8 mouse cellular contexts compared by ENCODE assay signal in genomic region chr2:157133769-157134478, GRCm38 (mm10). TPM values are rescaled to one million over a fixed set of nuclear protein-coding genes. Genes with fewer than 3 reads are reported as not detected.
DNase-seq lines count a peak whose midpoint lies in the region; ATAC-seq and TF ChIP-seq lines count a peak whose summit lies in the region.

No protein-coding gene starts in this region.

- peak; percentile 58 for DNase-seq in kidney, postnatal 0 days (ENCODE audit: low spot score)
- no peak for DNase-seq in kidney, postnatal 4 days
- DNase-seq in hindbrain, postnatal 0 days (ENCODE audit: low spot score), result no peak
- no peak for DNase-seq in cerebellum, adult 11-12 months
- no peak for DNase-seq in ovary, postnatal 10 days (ENCODE audit: low spot score)
- DNase-seq in left cerebral cortex, postnatal 36 days (ENCODE audit: low spot score in 2 of 2), result no peak

- no peaks in the 10 kb centered on the region for H3K9me3 ChIP-seq in kidney, postnatal 0 days (replicated peaks; ENCODE audit: low read length)
- no peaks in the 10 kb centered on the region for H3K9me3 ChIP-seq in hindbrain, postnatal 0 days (ENCODE audit: low read length)
- H3K9me3 ChIP-seq in midbrain, embryonic 15.5 days, result no peaks in the 10 kb centered on the region

- 0 out of 2 replicates have a peak overlapping the region, but pooled peaks have one; percentile 72 for H3K27ac ChIP-seq in kidney, postnatal 0 days
- H3K27ac ChIP-seq in brown adipose tissue, adult 24 weeks (replicated peaks; ENCODE audit: low read depth, low read length), result peak overlapping the region; percentile 48
- peak overlapping the region; percentile 59; the same call in 1 of the 2 replicates for H3K27ac ChIP-seq in hindbrain, postnatal 0 days
- H3K27ac ChIP-seq in midbrain, embryonic 15.5 days, result no peak overlapping the region

- no peaks in the 10 kb centered on the region for H3K27me3 ChIP-seq in kidney, postnatal 0 days (ENCODE audit: insufficient read depth, low read length)
- H3K27me3 ChIP-seq in hindbrain, postnatal 0 days (ENCODE audit: insufficient read depth, low read length), result no peaks in the 10 kb centered on the region
- no peaks in the 10 kb centered on the region for H3K27me3 ChIP-seq in midbrain, embryonic 15.5 days (replicated peaks)

- intact Hi-C loops in left cerebral cortex, postnatal 36 days (cut with DNase I), result no loop called here

- no peaks in the 10 kb centered on the region for H3K36me3 ChIP-seq in kidney, postnatal 0 days (ENCODE audit: insufficient read depth, low read length)
- H3K36me3 ChIP-seq in hindbrain, postnatal 0 days (ENCODE audit: insufficient read depth, low read length), result no peaks in the 10 kb centered on the region
- no peaks in the 10 kb centered on the region for H3K36me3 ChIP-seq in midbrain, embryonic 15.5 days (replicated peaks)

- WGBS in kidney, postnatal 0 days, result 22% methylated on average over 11 of the region's 11 CpGs
- 19% methylated on average over 11 of the region's 11 CpGs for whole genome bisulfite sequencing in hindbrain, postnatal 0 days
- whole genome bisulfite sequencing in midbrain, embryonic 15.5 days, result 15% methylated on average over 11 of the region's 11 CpGs

- peak overlapping the region; percentile 75 for H3K4me3 ChIP-seq in kidney, postnatal 0 days (replicated peaks; ENCODE audit: low read depth, low read length)
- peak overlapping the region; percentile 95 for H3K4me3 ChIP-seq in brown adipose tissue, adult 24 weeks (ENCODE audit: insufficient read depth, low read depth, low read length)
- H3K4me3 ChIP-seq in hindbrain, postnatal 0 days (ENCODE audit: low read length), result peak overlapping the region; percentile 74
- peak overlapping the region; percentile 54 for H3K4me3 ChIP-seq in midbrain, embryonic 15.5 days

- no peak for ATAC-seq in kidney, postnatal 0 days (replicated peaks; ENCODE audit: low FRiP score, low read depth)
- no peak for ATAC-seq in hindbrain, postnatal 0 days
- no peak for ATAC-seq in midbrain, embryonic 15.5 days (replicated peaks)

- H3K4me2 ChIP-seq in kidney, postnatal 0 days (ENCODE audit: low read length), result peak overlapping the region; percentile 79
- H3K4me2 ChIP-seq in hindbrain, postnatal 0 days (ENCODE audit: low read depth, low read length), result peak overlapping the region; percentile 97
- peak overlapping the region; percentile 78 for H3K4me2 ChIP-seq in midbrain, embryonic 15.5 days

- no peak for TF ChIP-seq CTCF in kidney, postnatal 0 days (IDR thresholded peaks at IDR 0.05; ENCODE audit: low read depth)
- TF ChIP-seq CTCF in hindbrain, postnatal 0 days (IDR thresholded peaks at IDR 0.05; ENCODE audit: low read depth), result no peak

- H3K4me1 ChIP-seq in kidney, postnatal 0 days (replicated peaks; ENCODE audit: insufficient read depth, low read length), result no peaks in the 10 kb centered on the region
- H3K4me1 ChIP-seq in brown adipose tissue, adult 24 weeks (ENCODE audit: control insufficient read depth, insufficient read depth, insufficient read length, low read length), result peaks cover 4% of the 10 kb centered on the region; the same call in 1 of the 2 replicates
- 0 out of 2 replicates have a peak, but pooled peaks cover 3% of the 10 kb centered on the region for H3K4me1 ChIP-seq in hindbrain, postnatal 0 days (ENCODE audit: insufficient read depth, low read length)
- H3K4me1 ChIP-seq in midbrain, embryonic 15.5 days, result peaks cover 9% of the 10 kb centered on the region

- peak overlapping the region; percentile 74 for H3K9ac ChIP-seq in kidney, postnatal 0 days (ENCODE audit: low read depth, low read length)
- peak overlapping the region; percentile 67 for H3K9ac ChIP-seq in hindbrain, postnatal 0 days (replicated peaks; ENCODE audit: low read length)
- H3K9ac ChIP-seq in midbrain, embryonic 15.5 days, result peak overlapping the region; percentile 54

RNA-seq across cellular contexts. Expression of gene Samhd1, which starts 1.1 kb away (rescaled TPM):
- polyA plus RNA-seq in kidney, postnatal 0 days (2015; fragmentation: Nextera tagmentation; extraction: Ambion mirVana), result 19.1 and 20.0 TPM in 2 replicates
- polyA plus RNA-seq in brown adipose tissue, adult 24 weeks (2012; ENCODE audit: insufficient read depth, insufficient read length, missing spikeins), result 14.9 and 17.9 TPM in 2 replicates
- total RNA-seq in hindbrain, postnatal 0 days (2014; rRNA removed), result 11.5 and 12.7 TPM in 2 replicates
- polyA plus RNA-seq in hindbrain, postnatal 0 days (2015; fragmentation: Nextera tagmentation; extraction: Ambion mirVana), result 10.9 and 11.9 TPM in 2 replicates
- 9.4 and 9.9 TPM in 2 replicates for polyA plus RNA-seq in midbrain, embryonic 15.5 days (2015; fragmentation: Nextera tagmentation; extraction: Ambion mirVana)
- total RNA-seq in left cerebral cortex, postnatal 36 days (2021), result 10 to 100 TPM; 10.3 to 12.7 TPM

RNA-seq across cellular contexts. Expression of gene Tldc2, which starts 47.1 kb away (rescaled TPM):
- 2.2 and 2.5 TPM in 2 replicates for polyA plus RNA-seq in kidney, postnatal 0 days (2015; fragmentation: Nextera tagmentation; extraction: Ambion mirVana)
- not detected in 2 replicates for polyA plus RNA-seq in brown adipose tissue, adult 24 weeks (2012; ENCODE audit: insufficient read depth, insufficient read length, missing spikeins)
- not detected in 2 replicates for total RNA-seq in hindbrain, postnatal 0 days (2014; rRNA removed)
- 0.43 TPM in 1 of 2 replicates, not detected in the other for polyA plus RNA-seq in hindbrain, postnatal 0 days (2015; fragmentation: Nextera tagmentation; extraction: Ambion mirVana)
- polyA plus RNA-seq in midbrain, embryonic 15.5 days (2015; fragmentation: Nextera tagmentation; extraction: Ambion mirVana), result not detected in 2 replicates
- total RNA-seq in left cerebral cortex, postnatal 36 days (2021), result not detected

RNA-seq across cellular contexts. Expression of gene Soga1, which starts 54.9 kb away (rescaled TPM):
- 1.3 and 1.8 TPM in 2 replicates for polyA plus RNA-seq in kidney, postnatal 0 days (2015; fragmentation: Nextera tagmentation; extraction: Ambion mirVana)
- 6.0 and 6.9 TPM in 2 replicates for polyA plus RNA-seq in brown adipose tissue, adult 24 weeks (2012; ENCODE audit: insufficient read depth, insufficient read length, missing spikeins)
- total RNA-seq in hindbrain, postnatal 0 days (2014; rRNA removed), result 120 and 151 TPM in 2 replicates
- polyA plus RNA-seq in hindbrain, postnatal 0 days (2015; fragmentation: Nextera tagmentation; extraction: Ambion mirVana), result 3.5 and 3.6 TPM in 2 replicates
- polyA plus RNA-seq in midbrain, embryonic 15.5 days (2015; fragmentation: Nextera tagmentation; extraction: Ambion mirVana), result 6.8 and 7.1 TPM in 2 replicates
- total RNA-seq in left cerebral cortex, postnatal 36 days (2021), result 10 to 100 TPM; 20.0 to 26.0 TPM
